Mouse (Mus musculus) liver, embryonic 13.5 days (tissue): ENCODE measurements around the gene Gm5150. TPM values are rescaled to one million over a fixed set of nuclear protein-coding genes. Genes with fewer than 3 reads are reported as not detected.

Experiments used
- microRNA-seq: library from miRNA; unstranded; fragments of <30 nt; microRNA quantifications from one replicate; pipeline ENCODE4, GENCODE M21; 2016
- polyA plus RNA-seq: library from polyadenylated mRNA; unstranded; fragments of >200 nt; fragmentation: Nextera tagmentation; extraction: Ambion mirVana; gene quantifications from 2 replicates; pipeline ENCODE4 v1.2.1, GENCODE M21; 2015

Gene Gm5150
- polyA plus RNA-seq, 1 experiment from 2014 or later = 0.37 TPM

Small RNA genes within 50 kb of the gene (microRNA-seq; reads per million reads assigned to microRNA genes)
- gene Gm24694 = not detected

Other genes with a start within 250 kb of the Gm5150 start
- gene Sirpb1c, start 157.9 kb downstream of the Gm5150 start, polyA plus RNA-seq = 0.08 TPM in 1 of 2 replicates, not detected in the other